Mouse (Mus musculus) frontal cortex, postnatal 10 days (tissue): Measurements from ENCODE around the gene Lama5.
"Not testable (repeated sequence)": the region's sequence is repeated elsewhere in the genome, so short reads cannot be mapped to it uniquely, and the experiment has no call there.

ENCODE experiments used
- DNase-seq, 2 experiments: peaks; one replicate each; pipeline ENCODE4 v3.0.0; 2022; ENCODE audit warnings: low spot score in 2 of 2, mixed read lengths in 1 of 2

The Lama5 gene

GRCm38 (mm10) chr2:180225762-180226378, at the start of gene Lama5:
TSS of gene Lama5 (minus strand) at chr2:180225859.
- DNase-seq: no peak

- no peak for DNase-seq
Observed at GRCm38 (mm10) chr2:180274523-180274922, 48.9 kb upstream of the Lama5 start.

- peak; percentile 91 for DNase-seq
Observed at GRCm38 (mm10) chr2:180273394-180274244, 48.0 kb upstream of the Lama5 start, which contains the start of gene Cables2. TSS of gene Cables2 (minus strand) at chr2:180273496.

GRCm38 (mm10) chr2:180272884-180273321, 47.2 kb upstream of the Lama5 start:
- DNase-seq: peak; percentile 61 to 75

GRCm38 (mm10) chr2:180271804-180272395, 46.2 kb upstream of the Lama5 start:
- no peak for DNase-seq

- no peak for DNase-seq
Observed at GRCm38 (mm10) chr2:180270537-180271255, 45.0 kb upstream of the Lama5 start.

- DNase-seq: no peak
Observed at GRCm38 (mm10) chr2:180269329-180269728, 43.7 kb upstream of the Lama5 start.

- no peak for DNase-seq
Observed at GRCm38 (mm10) chr2:180267955-180268354, 42.3 kb upstream of the Lama5 start.

- no peak for DNase-seq
Observed at GRCm38 (mm10) chr2:180262891-180263290, 37.2 kb upstream of the Lama5 start.

- no peak for DNase-seq
Observed at GRCm38 (mm10) chr2:180262441-180262840, 36.8 kb upstream of the Lama5 start.

- DNase-seq: no peak
Observed at GRCm38 (mm10) chr2:180261901-180262300, 36.2 kb upstream of the Lama5 start.

GRCm38 (mm10) chr2:180260610-180261480, 35.2 kb upstream of the Lama5 start:
- DNase-seq: no peak

- not testable (repeated sequence) for DNase-seq
Observed at GRCm38 (mm10) chr2:180259826-180260609, 34.4 kb upstream of the Lama5 start.

GRCm38 (mm10) chr2:180258951-180259484, 33.4 kb upstream of the Lama5 start:
- not testable (repeated sequence) for DNase-seq

GRCm38 (mm10) chr2:180257963-180258865, 32.6 kb upstream of the Lama5 start:
- no peak for DNase-seq

- peak; percentile 96 to 98 for DNase-seq
Observed at GRCm38 (mm10) chr2:180257001-180257521, 31.4 kb upstream of the Lama5 start, which contains the start of gene Rps21. TSS of gene Rps21 (plus strand) at chr2:180257377.

- DNase-seq: no peak
Observed at GRCm38 (mm10) chr2:180256296-180257000, 30.8 kb upstream of the Lama5 start.

- no peak for DNase-seq
Observed at GRCm38 (mm10) chr2:180255701-180256100, 30.0 kb upstream of the Lama5 start.
